Mouse (Mus musculus) limb, embryonic 10.5 days (tissue): ENCODE results near the gene Gadd45gip1. TPM values are rescaled to one million over a fixed set of nuclear protein-coding genes. Genes with fewer than 3 reads are reported as not detected.

ENCODE experiments used
- DNase-seq: peaks from one replicate; pipeline ENCODE4 v3.0.0-alpha.2; 2017; ENCODE audit warnings: low spot score
- H3K27ac ChIP-seq: fragments of 300-500 bp; sonication (generic); 2 replicates; pipeline ENCODE4 v1.5.1; 2016; ENCODE audit warnings: mild to moderate bottlenecking
- H3K27me3 ChIP-seq: fragments of 300-500 bp; sonication (generic); 2 replicates; pipeline ENCODE4 v1.6.1; 2016; ENCODE audit warnings: low read depth, mild to moderate bottlenecking; ENCODE audit not compliant: poor library complexity, severe bottlenecking
- H3K36me3 ChIP-seq: fragments of 300-500 bp; sonication (generic); 2 replicates; pipeline ENCODE4 v1.6.1; 2016; ENCODE audit warnings: mild to moderate bottlenecking, moderate library complexity
- H3K4me1 ChIP-seq: fragments of 300-500 bp; sonication (generic); 2 replicates; pipeline ENCODE4 v1.6.1; 2016
- H3K4me3 ChIP-seq: fragments of 300-500 bp; sonication (generic); 2 replicates; pipeline ENCODE4 v1.5.1; 2016; ENCODE audit warnings: mild to moderate bottlenecking, moderate library complexity
- H3K9me3 ChIP-seq: fragments of 300-500 bp; sonication (generic); replicated peaks from 2 replicates; pipeline ENCODE4 v1.6.1; 2016; ENCODE audit warnings: mild to moderate bottlenecking
- WGBS: fragments of 180-500 bp; shearing (Covaris S2); methylation state at CpG from one replicate; pipeline ENCODE4 v1.1.7; 2016; 5-methylcytosine and 5-hydroxymethylcytosine counted together
- polyA plus RNA-seq: library from polyadenylated mRNA; unstranded; fragments of >200 nt; fragmentation: Nextera tagmentation; extraction: Ambion mirVana; gene quantifications from 2 replicates; pipeline ENCODE4 v1.2.1, GENCODE M21; 2016

Gadd45gip1 gene
- polyA plus RNA-seq, 1 experiment from 2014 or later = 51.7 TPM

DNA sequence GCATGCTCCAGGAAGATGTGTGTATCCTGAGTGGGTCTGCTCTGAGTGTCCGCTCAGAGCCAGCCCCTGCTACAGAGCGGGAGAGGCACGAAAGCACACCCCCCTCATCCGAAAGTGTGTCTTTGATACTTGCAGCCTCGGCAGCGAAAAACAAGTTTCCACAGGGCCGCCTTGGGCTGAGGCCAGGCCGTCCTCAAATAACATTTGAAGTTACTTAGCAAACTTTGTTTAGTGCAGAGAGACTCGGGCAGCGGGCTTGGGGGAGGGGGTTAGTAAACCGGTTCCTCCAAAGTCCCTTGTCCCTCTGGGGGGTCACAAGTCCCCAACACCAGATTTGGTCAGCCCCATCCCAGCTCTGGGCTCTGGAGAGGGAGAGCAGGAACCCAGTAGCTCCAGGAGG is 42.4 kb upstream of the Gadd45gip1 start:
- 13% methylated on average over 11 of the region's 11 CpGs for WGBS
- H3K27ac ChIP-seq = no peak overlapping the region
- H3K36me3 ChIP-seq = no peaks in the 10 kb centered on the region
- peaks cover 34% of the 10 kb centered on the region for H3K4me1 ChIP-seq
- peaks cover 100% of the 10 kb centered on the region for H3K27me3 ChIP-seq
- no peaks in the 10 kb centered on the region for H3K9me3 ChIP-seq
- no peak for DNase-seq
- no peak overlapping the region for H3K4me3 ChIP-seq

- WGBS = 51% methylated on average over 5 of the region's 5 CpGs
- H3K4me3 ChIP-seq = no peak overlapping the region
- no peak overlapping the region for H3K27ac ChIP-seq
- H3K36me3 ChIP-seq = no peaks in the 10 kb centered on the region
- H3K27me3 ChIP-seq = peaks cover 100% of the 10 kb centered on the region
- no peaks in the 10 kb centered on the region for H3K9me3 ChIP-seq
- H3K4me1 ChIP-seq = peaks cover 34% of the 10 kb centered on the region
- no peak for DNase-seq
These were observed 42.0 kb upstream of the Gadd45gip1 start for GRCm38 (mm10) chr8:84789345-84789744.

- peaks cover 100% of the 10 kb centered on the region for H3K27me3 ChIP-seq
- peaks cover 29% of the 10 kb centered on the region for H3K4me1 ChIP-seq
- no peak overlapping the region for H3K4me3 ChIP-seq
- no peak for DNase-seq
- H3K9me3 ChIP-seq = no peaks in the 10 kb centered on the region
- H3K27ac ChIP-seq = no peak overlapping the region
- H3K36me3 ChIP-seq = no peaks in the 10 kb centered on the region
- 82% methylated on average over 9 of the region's 9 CpGs for WGBS
These were observed 41.4 kb upstream of the Gadd45gip1 start for GRCm38 (mm10) chr8:84789855-84790486.

- Histone ChIP-seq H3K36me3 (no peaks in the 10 kb centered on the region), H3K9me3 (no peaks in the 10 kb centered on the region), H3K27ac (no peak overlapping the region), H3K4me3 (no peak overlapping the region), H3K27me3 (peaks cover 100% of the 10 kb centered on the region), H3K4me1 (peaks cover 23% of the 10 kb centered on the region)
- 75% methylated on average over 2 of the region's 2 CpGs for WGBS
- DNase-seq = no peak
These were observed 40.8 kb upstream of the Gadd45gip1 start for GRCm38 (mm10) chr8:84790537-84790936.

GRCm38 (mm10) chr8:84792429-84792947 is 38.8 kb upstream of the Gadd45gip1 start:
- Histone ChIP-seq H3K9me3 (no peaks in the 10 kb centered on the region), H3K4me3 (no peak overlapping the region), H3K36me3 (no peaks in the 10 kb centered on the region), H3K27ac (no peak overlapping the region), H3K27me3 (peaks cover 100% of the 10 kb centered on the region), H3K4me1 (peaks cover 11% of the 10 kb centered on the region)
- 77% methylated on average over 12 of the region's 12 CpGs for WGBS
- DNase-seq = no peak

GRCm38 (mm10) chr8:84793134-84793533 is 38.2 kb upstream of the Gadd45gip1 start:
- WGBS = 82% methylated on average over 9 of the region's 9 CpGs
- H3K4me1 ChIP-seq = peaks cover 11% of the 10 kb centered on the region
- H3K4me3 ChIP-seq = no peak overlapping the region
- H3K27me3 ChIP-seq = peaks cover 100% of the 10 kb centered on the region
- no peak overlapping the region for H3K27ac ChIP-seq
- DNase-seq = no peak
- H3K9me3 ChIP-seq = no peaks in the 10 kb centered on the region
- no peaks in the 10 kb centered on the region for H3K36me3 ChIP-seq

DNA sequence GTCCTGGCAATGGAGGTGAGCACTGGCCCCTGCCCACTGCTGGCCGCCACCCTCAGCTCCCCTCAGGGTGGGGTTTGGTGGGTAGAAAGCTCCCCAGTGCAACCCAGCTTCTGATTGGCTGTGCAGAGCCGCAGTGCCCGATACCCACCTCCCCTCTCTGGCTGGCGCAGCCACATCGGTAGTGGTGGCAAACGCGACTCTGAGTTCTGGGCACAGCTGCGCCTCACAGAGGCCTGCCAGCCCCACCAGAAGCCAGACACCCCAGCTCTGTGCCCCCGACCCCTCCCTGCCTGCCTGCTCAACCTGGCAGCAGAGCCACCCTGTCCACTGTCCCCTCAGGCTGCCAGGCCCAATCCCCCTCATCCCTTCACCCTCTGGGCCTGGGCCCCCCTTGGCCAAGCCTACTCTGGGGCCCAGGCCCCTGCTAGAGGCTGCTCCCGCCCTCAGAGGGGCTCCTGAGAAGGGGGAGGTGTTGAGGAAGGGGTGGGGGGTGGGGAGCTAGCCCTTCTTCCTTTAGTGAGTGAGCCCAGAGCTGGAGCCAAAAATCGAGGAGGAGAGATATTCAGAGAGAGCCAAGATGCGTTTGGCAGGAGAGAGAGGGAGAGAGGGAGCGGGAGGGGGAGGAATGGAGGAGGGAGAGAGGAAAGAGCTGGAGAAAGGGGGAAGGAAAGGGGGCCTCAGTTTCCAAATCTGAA is 37.4 kb upstream of the Gadd45gip1 start:
- Histone ChIP-seq H3K9me3 (no peaks in the 10 kb centered on the region), H3K4me3 (no peak overlapping the region), H3K27ac (0 out of 2 replicates have a peak overlapping the region, but pooled peaks have one; percentile 34), H3K36me3 (no peaks in the 10 kb centered on the region), H3K4me1 (peaks cover 13% of the 10 kb centered on the region), H3K27me3 (peaks cover 100% of the 10 kb centered on the region)
- 58% methylated on average over 13 of the region's 13 CpGs for WGBS
- no peak for DNase-seq

GRCm38 (mm10) chr8:84794486-84794885 is 36.8 kb upstream of the Gadd45gip1 start:
- H3K4me1 ChIP-seq = peaks cover 19% of the 10 kb centered on the region
- H3K4me3 ChIP-seq = no peak overlapping the region
- no peaks in the 10 kb centered on the region for H3K36me3 ChIP-seq

DNA sequence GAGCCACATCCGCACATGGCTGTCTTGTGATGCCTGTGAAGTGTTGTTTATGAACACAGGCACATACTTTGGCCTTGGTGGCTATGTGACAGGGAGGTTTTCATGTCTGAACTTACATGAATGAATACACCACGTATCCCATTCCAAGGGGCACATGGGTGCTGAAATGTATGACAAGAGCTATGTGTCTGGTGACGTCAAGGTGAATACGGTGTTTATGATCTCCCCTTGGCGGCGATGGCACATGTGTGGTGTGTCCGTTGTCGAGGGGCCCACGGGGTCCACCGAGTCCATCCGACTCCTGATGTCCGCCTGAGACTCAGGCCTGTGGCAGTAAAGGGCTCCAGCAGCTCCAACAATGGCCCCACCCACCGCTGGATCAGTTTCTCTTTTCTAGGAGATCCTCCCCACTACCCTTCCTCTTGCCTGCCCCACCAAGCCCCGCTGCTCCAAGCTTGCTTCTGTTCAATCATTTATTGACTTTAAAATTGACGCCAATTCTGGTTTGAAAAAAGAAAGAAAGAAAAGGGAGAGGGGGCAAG is 34.0 kb upstream of the Gadd45gip1 start:
- Histone ChIP-seq H3K9me3 (no peaks in the 10 kb centered on the region), H3K4me3 (no peak overlapping the region), H3K4me1 (peaks cover 24% of the 10 kb centered on the region), H3K27ac (no peak overlapping the region), H3K27me3 (peaks cover 97% of the 10 kb centered on the region), H3K36me3 (no peaks in the 10 kb centered on the region)
- DNase-seq = no peak
- WGBS = 71% methylated on average over 15 of the region's 15 CpGs

More at GRCm38 (mm10) chr8:84794486-84794885, 36.8 kb upstream of the Gadd45gip1 start:
- H3K9me3 ChIP-seq = no peaks in the 10 kb centered on the region
- 50% methylated on average over 7 of the region's 7 CpGs for WGBS
- no peak for DNase-seq
- H3K27me3 ChIP-seq = peaks cover 100% of the 10 kb centered on the region
- H3K27ac ChIP-seq = no peak overlapping the region

DNA sequence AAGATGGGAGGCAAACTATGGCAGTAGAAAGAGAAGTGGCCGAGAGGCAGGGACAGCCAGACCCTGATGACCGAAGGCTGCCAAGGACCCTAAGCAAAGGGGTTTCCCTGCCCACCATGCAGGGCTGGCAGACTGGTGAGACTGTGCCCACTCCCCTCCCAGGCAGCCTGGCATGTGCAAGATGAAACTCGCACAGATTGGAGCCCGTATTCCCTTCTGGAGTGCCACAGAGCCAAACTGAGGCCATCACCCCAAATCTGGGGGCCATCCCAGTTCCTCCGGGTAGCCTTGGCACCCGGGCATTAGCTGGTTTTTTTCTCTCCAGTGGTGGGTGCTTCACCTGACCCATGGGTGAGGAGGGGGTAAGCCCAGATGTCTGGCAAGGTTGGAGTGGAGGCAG is 33.4 kb upstream of the Gadd45gip1 start:
- no peaks in the 10 kb centered on the region for H3K9me3 ChIP-seq
- WGBS = 72% methylated on average over 6 of the region's 6 CpGs
- H3K27ac ChIP-seq = no peak overlapping the region
- DNase-seq = no peak
- no peak overlapping the region for H3K4me3 ChIP-seq
- H3K36me3 ChIP-seq = no peaks in the 10 kb centered on the region
- peaks cover 97% of the 10 kb centered on the region for H3K27me3 ChIP-seq
- peaks cover 26% of the 10 kb centered on the region for H3K4me1 ChIP-seq

DNA sequence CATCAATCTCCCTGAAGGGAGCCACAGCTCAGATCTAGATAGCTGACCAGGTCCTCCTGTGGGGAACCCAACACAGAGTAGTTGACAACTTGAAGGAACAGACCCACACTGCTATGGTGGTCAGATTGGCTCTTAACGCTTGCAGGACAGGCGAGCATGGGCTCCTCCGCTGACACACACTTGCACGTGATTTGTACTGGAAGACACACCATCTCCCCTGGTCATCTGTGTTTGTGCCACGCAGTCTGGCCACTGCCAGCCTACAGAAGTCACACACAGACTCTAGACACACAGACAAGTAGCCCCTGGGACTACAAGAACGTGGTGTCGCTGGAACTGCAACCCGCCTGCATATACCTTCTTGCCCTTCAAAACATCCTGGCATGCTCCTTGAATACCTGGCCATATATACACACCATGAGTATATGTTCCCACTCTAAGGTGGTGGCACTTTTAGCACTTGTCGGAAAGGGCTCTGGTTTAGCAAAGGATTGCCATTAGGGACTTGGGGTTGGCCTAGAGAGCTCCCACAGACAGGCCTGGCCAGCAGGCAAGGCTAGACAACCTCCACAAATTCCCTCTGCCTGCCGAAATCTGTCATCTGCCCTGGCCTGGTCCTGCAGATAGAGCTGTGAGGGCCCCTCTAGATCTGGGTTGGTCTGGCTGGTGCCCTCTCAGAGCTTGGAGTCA is 32.7 kb upstream of the Gadd45gip1 start:
- no peak for DNase-seq
- Histone ChIP-seq H3K27me3 (peaks cover 97% of the 10 kb centered on the region), H3K4me1 (peaks cover 31% of the 10 kb centered on the region), H3K27ac (peak overlapping the region; percentile 82), H3K9me3 (no peaks in the 10 kb centered on the region), H3K36me3 (no peaks in the 10 kb centered on the region), H3K4me3 (peak overlapping the region; percentile 59)
- 33% methylated on average over 10 of the region's 10 CpGs for WGBS

- peak overlapping the region; percentile 82 for H3K27ac ChIP-seq
- peaks cover 24% of the 10 kb centered on the region for H3K4me1 ChIP-seq
- under 1% methylated on average over 103 of the region's 108 CpGs for WGBS
- H3K36me3 ChIP-seq = no peaks in the 10 kb centered on the region
- peak; percentile 73 for DNase-seq
- no peaks in the 10 kb centered on the region for H3K9me3 ChIP-seq
- peak overlapping the region; percentile 59 for H3K4me3 ChIP-seq
- H3K27me3 ChIP-seq = peaks cover 97% of the 10 kb centered on the region
These were observed 32.0 kb upstream of the Gadd45gip1 start for GRCm38 (mm10) chr8:84799136-84799931.
